Mouse (Mus musculus): Measurements from ENCODE around the gene Gabra1. TPM values are rescaled to one million over a fixed set of nuclear protein-coding genes. Genes with fewer than 3 reads are reported as not detected.
A peak's percentile ranks its signal among the peaks of the same experiment; 100 is the strongest.

Gene Gabra1
- 2.3 and 2.9 TPM in 2 replicates for total RNA-seq (2012; rRNA removed)

- DNase-seq (ENCODE audit: low read depth, low spot score): no peak
- Histone ChIP-seq H3K9ac (ENCODE audit: insufficient read depth, low read depth, low read length, poor library complexity, severe bottlenecking) (no peak within 1 kb of the TSS), H3K9me3 (ENCODE audit: control insufficient read depth, insufficient read depth, low read depth, low read length) (no peaks in the 10 kb centered on the region), H3K4me1 (ENCODE audit: control insufficient read depth in 2 of 2, insufficient read depth in 2 of 2, low read length in 2 of 2, poor library complexity in 1 of 2) (no peaks in the 10 kb centered on the region), H3K36me3 (ENCODE audit: control insufficient read depth, insufficient read depth, low read length, poor library complexity, severe bottlenecking) (no peaks in the 10 kb centered on the region), H3K4me3 (ENCODE audit: insufficient read depth in 1 of 2, low read depth in 1 of 2, low read length in 2 of 2, poor library complexity in 1 of 2, severe bottlenecking in 1 of 2) (peak within 1 kb of the TSS; percentile 57 to 66), H3K27ac (ENCODE audit: insufficient read depth, low read depth, low read length, poor library complexity, severe bottlenecking) (no peak within 1 kb of the TSS)
- in situ Hi-C loops (cut with MboI; ENCODE audit: low sequenced_read_pairs in 2 of 2, unreplicated experiment in 2 of 2): no loop called here
- no peak for TF ChIP-seq CHD2 (IDR thresholded peaks at IDR 0.05; ENCODE audit: low read depth, low read length)
- TF ChIP-seq MAFK (IDR thresholded peaks at IDR 0.05; ENCODE audit: insufficient read depth, low read depth, low read length): no peak
- no peak for TF ChIP-seq ZNF384 (IDR thresholded peaks at IDR 0.05; ENCODE audit: low read depth, low read length)
Observed at GRCm38 (mm10) chr11:42182825-42183152, at the start of gene Gabra1. Gabra1 (minus strand) TSS chr11:42182930.

GRCm38 (mm10) chr11:42181973-42182824 is 531 bp downstream of the Gabra1 start:
- Histone ChIP-seq H3K9ac (ENCODE audit: insufficient read depth, low read depth, low read length, poor library complexity, severe bottlenecking) (no peak overlapping the region), H3K4me1 (ENCODE audit: control insufficient read depth in 2 of 2, insufficient read depth in 2 of 2, low read length in 2 of 2, poor library complexity in 1 of 2) (no peaks in the 10 kb centered on the region), H3K27ac (ENCODE audit: insufficient read depth, low read depth, low read length, poor library complexity, severe bottlenecking) (no peak overlapping the region), H3K36me3 (ENCODE audit: control insufficient read depth, insufficient read depth, low read length, poor library complexity, severe bottlenecking) (no peaks in the 10 kb centered on the region), H3K4me3 (ENCODE audit: insufficient read depth in 1 of 2, low read depth in 1 of 2, low read length in 2 of 2, poor library complexity in 1 of 2, severe bottlenecking in 1 of 2) (peak overlapping the region; percentile 57 to 66), H3K9me3 (ENCODE audit: control insufficient read depth, insufficient read depth, low read depth, low read length) (no peaks in the 10 kb centered on the region)
- DNase-seq (ENCODE audit: low read depth, low spot score): no peak
- TF ChIP-seq HCFC1 (IDR thresholded peaks at IDR 0.05; ENCODE audit: borderline replicate concordance, insufficient read depth, low read length): no peak
- TF ChIP-seq MAFK (IDR thresholded peaks at IDR 0.05; ENCODE audit: insufficient read depth, low read depth, low read length): no peak
- no peak for TF ChIP-seq ZC3H11A (IDR thresholded peaks at IDR 0.05; ENCODE audit: borderline replicate concordance, low read depth, low read length)
- no peak for TF ChIP-seq CHD2 (IDR thresholded peaks at IDR 0.05; ENCODE audit: low read depth, low read length)
- no peak for TF ChIP-seq ZNF384 (IDR thresholded peaks at IDR 0.05; ENCODE audit: low read depth, low read length)
- in situ Hi-C loops (cut with MboI; ENCODE audit: low sequenced_read_pairs in 2 of 2, unreplicated experiment in 2 of 2): no loop called here

GRCm38 (mm10) chr11:42181426-42181825 is 1.3 kb downstream of the Gabra1 start:
- Histone ChIP-seq H3K4me3 (ENCODE audit: insufficient read depth in 1 of 2, low read depth in 1 of 2, low read length in 2 of 2, poor library complexity in 1 of 2, severe bottlenecking in 1 of 2) (no peak overlapping the region), H3K27ac (ENCODE audit: insufficient read depth, low read depth, low read length, poor library complexity, severe bottlenecking) (no peak overlapping the region), H3K9me3 (ENCODE audit: control insufficient read depth, insufficient read depth, low read depth, low read length) (no peaks in the 10 kb centered on the region), H3K36me3 (ENCODE audit: control insufficient read depth, insufficient read depth, low read length, poor library complexity, severe bottlenecking) (no peaks in the 10 kb centered on the region), H3K4me1 (ENCODE audit: control insufficient read depth in 2 of 2, insufficient read depth in 2 of 2, low read length in 2 of 2, poor library complexity in 1 of 2) (no peaks in the 10 kb centered on the region), H3K9ac (ENCODE audit: insufficient read depth, low read depth, low read length, poor library complexity, severe bottlenecking) (no peak overlapping the region)
- no peak for DNase-seq (ENCODE audit: low read depth, low spot score)
- no peak for TF ChIP-seq MAFK (IDR thresholded peaks at IDR 0.05; ENCODE audit: insufficient read depth, low read depth, low read length)
- no peak for TF ChIP-seq CHD2 (IDR thresholded peaks at IDR 0.05; ENCODE audit: low read depth, low read length)
- TF ChIP-seq ZC3H11A (IDR thresholded peaks at IDR 0.05; ENCODE audit: borderline replicate concordance, low read depth, low read length): no peak
- TF ChIP-seq HCFC1 (IDR thresholded peaks at IDR 0.05; ENCODE audit: borderline replicate concordance, insufficient read depth, low read length): no peak
- TF ChIP-seq ZNF384 (IDR thresholded peaks at IDR 0.05; ENCODE audit: low read depth, low read length): no peak
- in situ Hi-C loops (cut with MboI; ENCODE audit: low sequenced_read_pairs in 2 of 2, unreplicated experiment in 2 of 2): no loop called here

GRCm38 (mm10) chr11:42179535-42179934 is 3.2 kb downstream of the Gabra1 start:
- Histone ChIP-seq H3K27ac (ENCODE audit: insufficient read depth, low read depth, low read length, poor library complexity, severe bottlenecking) (no peak overlapping the region), H3K4me1 (ENCODE audit: control insufficient read depth in 2 of 2, insufficient read depth in 2 of 2, low read length in 2 of 2, poor library complexity in 1 of 2) (no peaks in the 10 kb centered on the region), H3K9me3 (ENCODE audit: control insufficient read depth, insufficient read depth, low read depth, low read length) (no peaks in the 10 kb centered on the region), H3K9ac (ENCODE audit: insufficient read depth, low read depth, low read length, poor library complexity, severe bottlenecking) (no peak overlapping the region), H3K4me3 (ENCODE audit: insufficient read depth in 1 of 2, low read depth in 1 of 2, low read length in 2 of 2, poor library complexity in 1 of 2, severe bottlenecking in 1 of 2) (no peak overlapping the region), H3K36me3 (ENCODE audit: control insufficient read depth, insufficient read depth, low read length, poor library complexity, severe bottlenecking) (no peaks in the 10 kb centered on the region)
- in situ Hi-C loops (cut with MboI; ENCODE audit: low sequenced_read_pairs in 2 of 2, unreplicated experiment in 2 of 2): no loop called here
- DNase-seq (ENCODE audit: low read depth, low spot score): no peak
- TF ChIP-seq ZC3H11A (IDR thresholded peaks at IDR 0.05; ENCODE audit: borderline replicate concordance, low read depth, low read length) (no peak), CHD2 (IDR thresholded peaks at IDR 0.05; ENCODE audit: low read depth, low read length) (no peak), ZNF384 (IDR thresholded peaks at IDR 0.05; ENCODE audit: low read depth, low read length) (no peak), HCFC1 (IDR thresholded peaks at IDR 0.05; ENCODE audit: borderline replicate concordance, insufficient read depth, low read length) (no peak), MAFK (IDR thresholded peaks at IDR 0.05; ENCODE audit: insufficient read depth, low read depth, low read length) (no peak)

Measured in ES-E14 (cell line).